Mouse (Mus musculus) urinary bladder, postnatal 10 days (tissue): ENCODE measurements around the gene Ush2a.

ENCODE experiments used
- DNase-seq: peaks from one replicate; pipeline ENCODE4 v3.0.0; 2022; ENCODE audit warnings: low spot score

Gene Ush2a

DNA sequence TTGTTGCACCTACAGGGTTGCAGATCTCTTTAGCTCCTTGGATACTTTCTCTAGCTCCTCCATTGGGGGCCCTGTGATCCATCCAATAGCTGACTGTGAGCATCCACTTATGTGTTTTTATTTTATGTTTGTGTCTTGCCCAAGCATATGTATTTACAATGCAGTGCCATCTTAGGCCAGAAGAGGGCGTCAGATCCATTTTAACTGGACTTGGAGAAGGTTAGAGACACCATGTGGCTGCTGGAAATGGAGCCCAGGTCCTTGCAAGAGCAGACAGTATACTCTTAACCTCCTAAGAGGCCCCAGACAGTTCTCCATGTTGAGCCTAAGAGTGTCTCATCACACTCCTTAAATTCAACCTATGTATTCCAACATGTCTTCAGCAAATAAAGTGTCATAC, 281.5 kb downstream of the Ush2a start:
- no peak for DNase-seq

DNA sequence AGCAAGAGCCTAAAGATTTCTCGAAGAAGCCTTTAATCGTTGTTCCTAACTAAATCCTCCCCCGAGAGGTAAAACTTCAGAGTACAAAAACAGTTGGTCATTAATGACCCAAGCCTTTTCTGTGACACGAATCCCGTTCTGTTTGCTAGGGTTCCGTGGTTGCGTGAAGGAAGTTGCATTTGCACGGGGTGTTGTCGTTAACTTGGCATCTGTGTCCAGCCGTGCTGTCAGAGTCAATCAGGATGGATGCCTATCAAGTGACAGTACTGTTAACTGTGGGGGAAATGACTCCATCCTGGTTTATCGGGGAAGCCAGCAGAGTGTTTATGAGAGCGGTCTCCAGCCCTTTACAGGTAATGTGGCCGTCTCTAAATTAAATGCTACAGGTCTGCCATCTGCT, 287.9 kb downstream of the Ush2a start:
- no peak for DNase-seq

DNA sequence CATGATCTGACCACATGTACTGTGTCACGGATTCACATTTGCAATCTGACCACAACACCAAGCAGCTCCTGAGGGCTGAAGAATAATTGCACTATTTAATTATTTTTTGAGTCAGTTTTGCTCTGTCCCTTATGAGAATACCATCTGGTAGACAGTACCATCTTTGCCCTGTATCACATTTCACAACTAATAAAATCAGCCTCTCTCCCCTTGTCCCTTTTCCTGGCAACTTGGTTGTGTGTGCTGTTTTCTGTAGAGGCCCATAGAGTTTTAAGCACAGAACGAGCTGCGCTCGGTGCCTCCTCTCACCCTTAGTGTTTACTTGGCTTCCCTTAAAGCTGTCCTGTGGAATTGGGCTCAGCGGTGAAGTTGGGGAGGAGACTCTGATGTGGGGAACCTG, 290.0 kb downstream of the Ush2a start:
- no peak for DNase-seq

DNA sequence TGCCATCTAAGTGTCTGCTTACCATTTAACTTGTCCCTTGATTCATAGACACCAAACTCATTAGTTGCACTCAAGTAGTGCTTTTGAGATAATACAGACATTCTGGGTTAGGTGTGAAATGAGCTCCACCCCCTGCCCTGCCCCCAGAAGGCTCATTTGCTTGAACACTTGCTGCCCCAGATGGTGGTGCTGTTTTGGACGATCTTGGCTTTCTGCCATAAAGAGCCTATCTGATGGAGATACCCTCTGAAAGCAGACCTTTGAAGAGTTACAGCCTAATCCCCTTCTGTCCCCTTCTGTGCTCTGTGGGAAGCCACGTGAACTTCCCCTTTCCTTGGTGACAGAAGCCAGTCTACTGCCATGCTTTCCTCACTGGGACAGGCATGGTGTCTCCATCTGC, 297.1 kb downstream of the Ush2a start:
- DNase-seq, result no peak

DNA sequence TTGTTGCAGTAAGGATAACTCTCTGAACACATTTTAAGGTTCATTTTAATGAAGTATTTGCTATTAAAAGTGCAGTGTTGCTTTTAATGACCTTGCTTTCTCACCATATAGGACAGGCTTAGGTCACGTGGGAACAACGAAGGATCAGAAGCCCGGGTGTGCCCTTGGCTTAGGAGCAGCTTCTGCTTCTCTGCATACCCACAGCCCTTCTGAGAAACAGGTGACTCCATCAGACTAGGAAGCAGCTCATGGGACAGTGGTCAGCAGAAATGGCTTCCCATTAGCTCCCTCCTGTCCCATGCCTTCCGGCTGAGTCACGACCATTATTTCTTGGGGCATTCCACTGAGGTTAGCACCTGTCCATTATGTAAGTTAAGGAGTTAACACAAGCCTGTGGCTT, 304.4 kb downstream of the Ush2a start:
- no peak for DNase-seq

DNA sequence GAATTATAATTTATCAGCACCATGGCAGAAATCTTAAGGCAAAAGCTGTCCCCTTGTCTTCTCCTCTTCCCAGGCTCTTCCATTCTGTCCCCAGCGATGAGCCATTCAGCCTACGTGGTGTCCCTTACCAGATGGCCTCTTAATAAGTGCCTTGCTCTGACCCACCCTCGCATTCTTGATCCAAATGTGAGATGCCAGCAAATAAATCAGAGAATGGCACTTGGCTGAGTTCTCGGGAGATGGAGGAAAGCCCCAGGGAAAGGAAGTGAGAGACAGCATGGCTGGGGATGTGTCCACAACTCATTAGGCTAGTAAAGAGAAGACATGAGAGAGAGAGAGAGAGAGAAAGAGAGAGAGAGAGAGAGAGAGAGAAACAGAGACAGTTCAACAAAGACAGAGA, 305.7 kb downstream of the Ush2a start:
- no peak for DNase-seq

DNA sequence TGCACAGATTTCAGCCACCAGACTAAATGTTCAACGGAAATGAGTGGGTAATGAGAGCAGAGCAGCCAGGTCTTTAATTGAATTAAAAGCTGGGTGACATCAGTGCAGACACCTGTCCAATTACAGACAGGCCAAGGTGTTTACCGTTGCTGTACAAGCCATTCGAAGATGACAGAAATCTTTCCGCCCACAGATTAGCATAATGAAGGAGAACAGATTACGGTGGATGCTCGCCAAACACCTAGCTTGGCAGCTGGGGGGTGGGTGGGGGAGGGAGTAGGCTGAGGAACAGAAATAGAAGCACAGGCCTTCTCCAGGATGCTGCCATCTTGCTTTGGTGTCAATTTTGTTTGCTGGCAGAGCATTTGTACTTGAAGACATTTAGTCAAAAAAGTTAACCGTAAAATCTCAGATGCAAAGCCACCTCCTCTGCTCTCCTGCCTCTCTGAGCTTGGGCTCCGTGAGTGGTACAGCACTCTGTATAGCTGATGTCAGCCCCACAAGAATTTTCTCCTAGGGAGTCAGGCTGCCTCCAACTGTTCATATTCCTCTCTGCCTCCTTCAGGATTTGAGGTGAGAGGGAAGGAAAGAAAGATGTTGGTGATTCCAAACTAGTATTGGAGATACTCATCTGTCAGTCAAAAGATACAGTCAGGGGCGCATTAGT, 306.6 kb downstream of the Ush2a start:
- no peak for DNase-seq

DNA sequence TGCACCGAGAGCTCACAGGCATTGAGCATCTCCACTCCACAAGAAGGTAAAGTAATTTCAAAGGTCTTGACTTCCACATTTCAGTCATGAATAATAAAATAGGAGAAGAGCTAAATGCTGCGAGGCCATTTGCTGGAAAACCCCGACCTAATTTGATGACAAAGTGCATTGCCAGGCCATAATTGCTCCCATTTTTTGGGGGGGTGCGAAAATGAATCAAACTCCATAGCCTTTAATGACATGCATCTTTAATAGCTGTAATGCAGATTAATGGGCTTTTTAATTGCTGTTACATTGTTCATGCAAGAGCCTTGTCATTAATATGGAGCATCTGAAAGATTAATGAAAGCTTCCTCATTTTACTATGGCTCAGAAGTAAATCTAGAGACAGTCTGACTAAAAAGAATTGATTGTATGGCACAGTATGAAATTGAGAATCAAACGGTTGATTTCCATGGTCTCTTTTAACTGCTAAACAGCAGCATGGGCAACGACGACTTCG, 314.5 kb downstream of the Ush2a start:
- no peak for DNase-seq

DNA sequence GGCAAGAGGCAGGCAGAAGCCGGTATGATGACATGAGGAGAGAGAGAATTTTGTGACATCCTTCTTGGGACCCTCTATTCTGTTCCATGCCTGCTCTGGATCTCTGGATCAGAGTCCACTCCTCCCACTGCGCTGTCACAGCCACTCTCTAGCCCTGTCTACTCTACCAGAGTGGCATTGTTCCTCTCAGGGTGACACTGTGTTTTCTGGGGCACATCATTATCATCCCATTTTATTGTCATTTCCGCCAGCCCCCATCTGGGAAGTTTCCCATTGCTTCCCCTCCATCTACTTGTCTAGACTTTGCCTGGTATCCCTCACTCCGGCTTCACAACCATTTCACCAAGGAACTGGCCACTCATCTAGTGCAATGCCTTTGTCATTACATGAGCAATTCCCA, 315.6 kb downstream of the Ush2a start:
- no peak for DNase-seq

DNA sequence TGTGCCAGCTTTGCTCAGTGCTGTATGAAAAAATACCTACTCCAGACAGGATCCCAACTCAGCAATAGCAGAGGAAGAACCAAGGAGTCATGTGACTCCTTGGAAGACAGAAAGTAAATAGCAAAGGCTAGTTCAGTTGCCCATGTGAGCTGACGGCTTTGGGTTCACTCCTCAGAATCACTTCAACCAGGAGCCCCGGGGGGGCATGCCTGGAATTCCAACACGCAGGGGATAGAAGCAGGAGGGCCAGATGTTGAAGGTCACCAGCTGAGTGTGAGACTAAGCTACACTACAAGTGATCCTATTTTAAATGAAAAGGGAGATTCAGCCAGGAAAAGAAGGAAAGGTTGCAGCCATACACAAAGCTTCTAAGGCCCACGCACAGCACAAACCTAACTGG, 319.3 kb downstream of the Ush2a start:
- DNase-seq, result no peak

DNA sequence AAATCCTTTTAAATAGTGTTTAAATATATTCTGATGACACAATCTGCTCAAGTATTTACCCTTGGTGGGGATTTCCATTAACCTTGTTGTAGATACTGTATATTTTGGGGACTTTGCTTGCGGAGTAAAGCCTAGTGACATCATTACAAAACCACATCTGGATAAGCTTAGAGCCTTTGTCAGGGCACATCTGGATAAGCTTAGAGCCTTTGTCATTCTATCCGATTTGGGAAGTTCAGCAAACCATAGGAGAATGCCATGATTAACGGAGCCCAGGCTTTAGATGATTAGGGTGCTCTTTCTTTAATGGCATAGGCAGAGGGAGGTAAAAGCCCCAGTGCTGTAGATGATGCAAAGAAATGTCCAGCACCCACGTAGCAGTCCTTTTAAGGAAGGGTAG, 333.4 kb downstream of the Ush2a start:
- no peak for DNase-seq

DNA sequence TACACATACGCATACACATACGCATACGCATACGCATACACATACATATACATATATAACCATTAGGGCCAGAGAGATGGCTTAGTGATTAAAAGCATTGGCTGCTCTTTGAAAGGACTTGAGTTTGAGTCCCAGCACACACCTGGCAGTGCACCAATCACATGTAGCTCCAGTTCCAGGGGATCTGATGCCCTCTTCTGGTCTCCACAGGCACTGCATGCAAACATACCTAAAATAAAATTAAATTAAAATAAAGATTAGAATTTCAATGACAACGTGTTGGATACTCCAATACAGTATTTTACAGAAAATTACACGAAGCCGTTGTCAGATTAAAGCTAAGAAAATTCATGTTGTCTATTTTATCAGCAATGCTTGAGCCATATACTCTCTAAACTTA, 336.2 kb downstream of the Ush2a start:
- no peak for DNase-seq

DNA sequence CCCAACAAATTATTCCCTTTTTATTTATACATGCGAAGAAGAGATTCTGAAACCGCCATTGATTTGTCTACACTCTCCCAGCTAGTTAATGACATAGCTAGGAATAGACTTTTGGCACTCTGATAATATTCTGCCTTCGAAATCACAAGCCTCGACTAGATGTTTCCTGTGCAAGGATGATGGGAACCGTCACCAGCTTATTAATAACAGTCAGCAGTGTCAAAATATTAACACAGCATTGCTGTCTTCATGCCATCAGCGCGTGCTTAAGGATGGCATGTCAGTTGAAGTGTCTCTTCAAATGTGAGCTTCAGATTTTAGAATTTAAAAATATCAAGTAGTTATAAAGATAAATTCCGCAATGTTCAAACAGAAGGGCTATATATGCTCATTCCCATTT, 337.3 kb downstream of the Ush2a start:
- no peak for DNase-seq

DNA sequence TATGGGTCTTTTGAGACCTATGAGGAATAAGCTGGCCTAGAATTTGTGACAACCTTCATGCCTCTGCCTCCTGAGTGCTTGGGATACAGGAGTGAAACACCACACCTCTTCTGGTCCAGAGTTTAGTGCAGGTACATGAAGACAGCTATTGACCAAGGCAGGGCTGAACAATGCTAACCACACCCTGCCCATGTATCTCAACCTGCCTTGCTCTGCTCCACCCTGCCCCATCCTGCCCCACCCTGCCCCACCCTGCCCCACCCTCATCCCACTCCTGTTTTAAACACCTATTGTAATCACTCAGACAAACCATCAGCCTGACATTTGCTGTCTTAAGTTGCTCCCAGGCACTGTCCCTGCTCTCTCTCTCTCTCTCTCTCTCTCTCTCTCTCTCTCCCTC, 344.6 kb downstream of the Ush2a start:
- no peak for DNase-seq

DNA sequence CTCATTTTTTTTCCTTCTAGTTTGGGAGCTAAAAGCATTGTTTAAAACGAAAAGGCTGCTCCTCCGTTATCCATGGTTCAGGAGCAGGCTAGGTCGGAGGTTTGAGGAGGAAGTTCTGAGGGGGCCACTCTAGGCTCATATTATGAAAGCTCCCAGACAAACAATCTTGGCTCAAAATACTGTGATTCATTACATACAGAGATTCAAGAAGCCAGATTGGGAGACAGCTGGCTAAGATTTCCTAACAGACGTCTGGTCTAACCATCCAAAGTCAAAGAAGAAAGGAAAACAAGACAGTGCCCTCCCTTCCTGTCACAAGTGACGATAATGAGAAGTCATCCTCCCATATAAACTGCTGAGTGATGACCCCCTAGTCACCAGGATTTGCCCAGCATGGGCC, 354.7 kb downstream of the Ush2a start:
- DNase-seq, result no peak

DNA sequence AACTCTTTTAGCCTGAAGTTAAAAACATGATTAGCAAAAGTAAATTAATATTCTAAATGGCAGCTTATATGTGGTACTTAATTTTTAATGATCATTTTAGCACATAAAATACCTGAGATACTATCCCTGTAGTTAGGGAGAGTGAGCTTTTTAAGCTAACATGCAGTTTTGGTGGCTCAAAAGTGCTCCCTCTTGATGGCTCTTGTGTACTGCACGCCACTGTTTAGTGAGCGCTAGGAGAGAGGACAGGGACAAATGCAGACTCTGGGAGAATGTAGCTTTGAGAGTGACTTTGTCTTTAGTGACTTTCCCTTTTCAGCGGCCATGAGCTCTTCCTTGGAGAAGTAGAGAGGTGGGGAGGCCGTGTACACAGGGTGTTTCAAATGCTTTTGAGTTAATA, 371.9 kb downstream of the Ush2a start:
- DNase-seq, result no peak

DNA sequence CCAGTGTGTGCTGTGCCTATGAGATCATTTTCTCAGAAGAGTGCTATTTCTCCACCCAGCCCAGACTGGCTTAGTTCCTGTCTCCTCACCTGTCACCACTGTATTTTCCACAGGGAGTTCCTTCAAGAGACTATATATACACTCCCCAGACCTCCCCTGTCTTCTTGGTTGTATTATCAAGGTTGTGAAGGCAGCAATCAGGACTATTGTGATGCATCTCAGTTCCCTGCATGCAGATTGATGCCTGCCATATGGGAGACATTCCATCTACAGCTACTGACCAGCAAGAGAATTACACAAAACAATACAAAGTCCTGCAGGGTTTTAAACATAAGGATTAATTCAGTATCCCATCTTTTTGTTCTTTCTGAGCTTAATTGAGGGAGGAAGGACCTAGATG, 377.8 kb downstream of the Ush2a start:
- DNase-seq, result no peak

DNA sequence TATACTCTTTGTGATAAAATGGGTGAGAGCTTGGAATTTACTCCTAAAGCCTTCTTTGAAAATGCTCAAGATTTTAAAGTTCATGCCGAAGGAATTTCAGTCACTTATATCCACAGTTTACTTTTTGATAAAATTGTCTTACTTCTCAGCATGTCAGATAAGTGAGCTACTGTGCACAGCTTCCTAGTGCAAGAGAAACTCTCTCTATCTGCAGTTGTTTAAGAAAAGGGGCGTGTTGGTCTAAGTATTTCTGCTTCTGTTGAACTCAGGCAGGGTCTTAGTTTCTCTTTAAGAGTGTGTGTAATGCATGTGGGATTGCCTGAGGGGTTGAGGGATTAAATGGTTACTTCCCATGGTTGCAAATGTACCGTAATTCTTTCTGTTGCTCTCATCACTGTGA, 381.3 kb downstream of the Ush2a start:
- DNase-seq, result no peak

DNA sequence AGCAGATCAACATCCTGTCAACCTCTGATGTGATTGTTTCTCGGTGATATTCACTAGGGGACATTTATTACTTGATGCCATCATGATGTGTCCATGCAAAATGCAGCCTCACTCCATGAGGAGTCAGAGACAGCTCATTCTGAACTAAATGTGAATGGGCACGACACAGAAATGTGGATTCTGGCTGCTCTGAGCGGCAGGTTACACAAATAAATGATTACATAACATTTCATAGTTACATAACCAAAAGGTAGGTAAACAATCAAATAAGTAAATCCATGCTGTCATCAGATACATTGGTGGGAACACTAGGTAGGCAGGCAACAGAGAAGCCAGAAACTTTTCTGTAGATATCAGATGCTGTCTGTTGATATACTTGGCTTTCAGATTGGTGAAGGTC, 391.2 kb downstream of the Ush2a start:
- no peak for DNase-seq

DNA sequence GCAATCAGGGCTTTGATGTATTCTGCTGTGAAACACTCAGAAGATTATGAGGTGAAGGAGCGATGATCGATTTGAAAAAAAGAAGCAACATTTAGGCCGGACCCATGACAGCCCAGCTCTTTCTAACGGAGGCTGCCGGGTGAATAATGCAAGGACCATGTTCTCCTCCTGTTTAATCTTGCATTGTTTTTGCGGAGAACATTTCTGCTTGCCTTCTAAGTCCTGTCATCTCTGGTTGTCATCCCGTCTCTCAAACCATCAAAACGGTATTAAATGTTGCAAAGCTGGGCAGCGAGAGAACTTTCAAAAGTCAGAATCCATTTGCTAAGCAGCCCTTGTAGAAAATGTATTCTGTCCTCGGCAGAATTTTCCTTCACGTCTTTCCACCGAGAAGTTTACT, 394.3 kb downstream of the Ush2a start:
- DNase-seq, result no peak

DNA sequence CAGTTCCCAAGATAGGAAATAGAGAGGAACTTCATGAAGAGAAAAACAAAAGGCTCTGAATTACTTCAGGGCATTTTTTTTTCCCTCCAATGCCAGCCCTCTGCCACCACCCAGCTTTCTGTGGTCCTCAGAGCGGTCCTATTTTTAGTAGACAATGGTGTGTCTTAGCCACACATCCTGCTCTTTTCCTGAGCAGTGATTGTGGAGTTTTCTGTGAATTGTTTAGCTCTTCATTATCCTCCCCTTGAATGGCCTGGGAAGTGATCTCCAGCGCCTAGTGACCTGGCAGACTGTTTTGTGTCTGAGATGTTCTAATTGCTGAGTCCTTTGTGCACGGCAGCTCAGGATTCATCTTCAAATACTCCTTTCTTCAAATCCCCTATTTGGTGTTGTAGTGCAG, 397.3 kb downstream of the Ush2a start:
- no peak for DNase-seq

DNA sequence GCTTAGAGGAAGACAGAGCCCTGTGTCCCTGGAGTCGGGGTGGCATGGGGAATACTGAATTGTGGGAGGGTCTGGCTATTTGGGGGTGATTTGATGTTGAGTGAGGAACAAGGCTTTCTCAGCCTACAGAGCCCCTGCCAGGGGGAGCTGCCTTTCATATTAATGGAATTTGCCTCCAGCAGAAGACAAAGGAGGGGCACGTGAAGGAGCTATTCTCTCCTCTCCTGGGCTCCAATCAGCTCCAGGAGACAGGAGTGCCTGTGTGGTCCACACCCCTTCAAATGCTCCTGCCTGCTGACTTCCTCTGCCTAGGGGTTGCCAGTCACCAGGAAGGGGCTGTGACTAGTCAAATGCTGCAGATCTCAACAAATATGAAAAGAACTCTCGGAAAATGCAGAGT, 398.5 kb downstream of the Ush2a start:
- DNase-seq, result no peak

DNA sequence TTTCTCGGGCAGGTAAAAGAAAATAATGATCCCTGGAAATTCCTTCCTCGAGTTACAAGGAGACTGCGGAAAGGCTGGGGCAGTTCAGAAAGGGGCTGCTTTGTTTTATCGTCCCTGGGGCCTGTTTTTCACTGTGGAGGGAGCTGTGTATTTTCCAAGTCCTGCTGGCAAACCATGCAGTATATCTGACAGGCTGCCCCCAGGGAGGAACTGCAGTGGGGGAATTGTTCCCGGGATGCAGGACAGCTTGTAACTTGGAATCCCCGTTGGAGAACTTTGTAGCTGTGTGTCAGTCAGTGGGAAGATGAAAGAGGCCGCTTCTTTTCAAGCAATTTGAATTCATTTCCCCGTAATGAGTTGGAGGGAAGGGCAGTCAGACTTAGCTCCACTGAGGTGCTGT, 399.1 kb downstream of the Ush2a start:
- DNase-seq, result no peak

DNA sequence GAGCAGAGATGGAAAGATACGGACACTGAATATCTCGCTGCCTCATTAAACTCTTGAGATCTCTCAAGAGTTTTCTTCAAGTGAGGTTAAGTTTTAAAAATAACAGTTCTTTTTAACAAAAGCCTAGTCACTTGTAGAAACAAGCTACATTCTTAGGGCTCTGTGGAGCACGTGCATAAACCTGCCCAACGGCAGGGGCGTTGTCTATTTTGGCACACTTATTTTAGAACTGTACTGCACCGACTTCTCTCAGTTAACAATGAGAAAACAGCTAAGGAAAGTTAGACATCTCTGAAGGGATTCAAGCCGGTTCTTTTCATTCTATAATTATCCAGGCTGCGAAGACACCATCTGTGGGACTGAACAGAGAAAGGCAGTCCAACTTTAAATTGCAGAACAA, 405.6 kb downstream of the Ush2a start:
- no peak for DNase-seq

DNA sequence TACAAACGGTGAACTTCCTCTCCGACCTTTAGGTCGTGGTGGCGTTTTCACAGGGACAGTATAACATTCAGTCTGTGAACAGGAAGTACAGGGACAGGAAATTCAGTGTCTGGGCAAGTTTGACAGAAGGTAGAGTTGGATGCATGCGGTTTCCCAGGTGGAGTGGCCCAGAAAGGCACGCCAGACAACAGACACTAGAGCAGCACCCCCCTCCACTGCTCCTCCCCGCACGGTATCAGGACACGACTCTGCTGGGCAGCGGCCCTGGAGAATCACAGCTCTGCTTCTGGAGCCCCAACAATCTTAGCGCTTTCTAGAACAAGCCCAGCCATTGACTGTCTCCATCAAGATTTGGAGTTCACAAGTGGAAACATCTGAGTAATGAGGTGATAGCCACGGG, 406.7 kb downstream of the Ush2a start:
- no peak for DNase-seq
